Mouse (Mus musculus) gastrocnemius, postnatal 14 days (tissue): ENCODE data around the gene Nccrp1. TPM values are rescaled to one million over a fixed set of nuclear protein-coding genes. Genes with fewer than 3 reads are reported as not detected.
A peak's percentile ranks its signal among the peaks of the same experiment; 100 is the strongest.

Experiments
- DNase-seq: peaks from one replicate; pipeline ENCODE4 v3.0.0; 2021; ENCODE audit warnings: mixed read lengths
- intact Hi-C: fragments of 180-260 bp; cut with DNase I; formaldehyde crosslinking; loops from one replicate; pipeline ENCODE4 v1.15.1; 2025; ENCODE audit warnings: low total_unique reads
- long read RNA-seq, 2 experiments: library from polyadenylated mRNA; stranded (forward); transcript quantifications; one replicate each; pipeline ENCODE4 v2.0.0; 2021
- total RNA-seq, 2 experiments: library from RNA; stranded (reverse); gene quantifications; 2 replicates each; pipeline ENCODE4 v1.2.3; 2021

Gene Nccrp1
- not detected for total RNA-seq
- long read RNA-seq, experiment 1: 0 reads
- long read RNA-seq, experiment 2: 0 reads

DNA sequence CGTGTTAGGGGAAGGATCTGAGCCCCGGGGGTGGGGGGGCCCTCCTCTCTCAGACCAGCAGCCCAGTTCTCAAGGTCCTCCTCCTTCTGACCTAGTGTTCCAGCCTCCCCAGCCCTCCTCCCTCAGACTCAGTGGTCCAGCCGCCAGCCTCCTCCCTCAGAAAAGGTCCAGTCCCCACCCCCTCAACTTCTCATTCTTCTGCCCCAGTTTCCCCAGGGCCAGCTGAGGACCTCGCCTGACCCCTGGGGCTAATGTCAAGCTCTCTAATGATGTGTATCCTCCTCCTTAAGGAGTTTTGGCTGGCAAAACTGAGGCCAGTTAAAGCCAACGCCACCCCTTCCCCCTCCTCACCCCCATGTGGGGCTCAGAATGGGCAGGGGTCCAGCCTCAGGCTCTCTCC is at the start of gene Nccrp1:
Gene Nccrp1 (minus strand): TSS at position 101 of the 400 bp plus-strand sequence.
- no peak for DNase-seq
- intact Hi-C loops: loop anchor here (10.0 kb wide), 1 partner anchor 62 kb away; no protein-coding TSS in a partner anchor

DNA sequence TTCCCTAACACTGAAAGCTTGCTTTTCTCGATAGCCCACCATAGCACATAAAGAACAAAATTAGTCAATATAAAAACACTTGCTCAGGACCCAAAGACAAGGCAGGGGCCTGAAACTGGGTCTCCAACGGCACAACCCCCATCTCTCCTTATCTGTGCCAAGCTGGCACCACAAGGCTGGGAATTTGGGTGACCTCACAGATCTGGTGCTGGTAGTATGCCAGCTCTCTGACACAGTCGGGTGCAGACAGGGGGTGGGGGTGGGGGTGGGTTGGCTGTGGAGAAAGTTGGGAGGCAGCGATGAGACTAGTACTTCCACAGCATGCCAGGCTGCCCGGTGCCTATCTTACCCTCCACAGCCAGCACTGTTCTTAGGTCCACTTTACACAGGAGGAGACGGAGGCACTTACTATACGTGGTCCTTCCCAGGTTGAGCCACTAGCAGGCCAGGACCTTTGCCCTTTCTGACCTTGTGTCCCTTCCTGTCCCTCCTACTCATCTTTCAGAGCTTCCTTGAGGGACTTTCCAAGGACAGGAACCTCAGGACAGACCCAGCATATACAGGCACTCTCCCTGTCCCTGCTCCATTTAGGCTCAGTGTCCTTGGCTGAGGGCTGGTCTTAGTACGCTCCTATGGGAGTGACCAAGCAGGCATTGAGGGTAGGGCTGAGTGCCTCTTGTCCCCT is 48.8 kb upstream of the Nccrp1 start:
- intact Hi-C loops: no loop called here
- no peak for DNase-seq

- intact Hi-C loops: no loop called here
- DNase-seq: peak; percentile 62
Observed at GRCm38 (mm10) chr7:28593206-28594111, 46.4 kb upstream of the Nccrp1 start.

DNA sequence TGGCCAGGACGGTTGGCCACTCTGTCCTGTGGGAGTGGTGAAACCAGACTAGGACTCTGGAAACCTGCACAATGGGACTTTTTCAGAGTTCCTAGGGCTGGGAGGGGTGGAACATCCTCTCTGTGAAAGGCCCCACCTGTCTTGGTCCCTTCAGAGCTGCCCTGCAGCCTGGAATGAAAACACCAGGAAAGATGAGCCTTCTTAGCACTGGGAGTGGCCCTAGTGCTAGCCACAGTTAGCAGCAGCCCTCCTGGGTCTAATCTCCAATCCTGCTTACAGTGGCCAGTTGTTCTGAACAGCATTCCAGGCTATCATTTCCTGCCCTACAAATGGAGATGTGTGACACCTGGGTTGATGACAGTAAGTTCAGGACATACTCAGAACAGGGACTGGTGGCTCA is 44.8 kb upstream of the Nccrp1 start:
- no peak for DNase-seq
- intact Hi-C loops: no loop called here

- no peak for DNase-seq
- intact Hi-C loops: no loop called here
Observed at GRCm38 (mm10) chr7:28587644-28588043, 40.6 kb upstream of the Nccrp1 start.

DNA sequence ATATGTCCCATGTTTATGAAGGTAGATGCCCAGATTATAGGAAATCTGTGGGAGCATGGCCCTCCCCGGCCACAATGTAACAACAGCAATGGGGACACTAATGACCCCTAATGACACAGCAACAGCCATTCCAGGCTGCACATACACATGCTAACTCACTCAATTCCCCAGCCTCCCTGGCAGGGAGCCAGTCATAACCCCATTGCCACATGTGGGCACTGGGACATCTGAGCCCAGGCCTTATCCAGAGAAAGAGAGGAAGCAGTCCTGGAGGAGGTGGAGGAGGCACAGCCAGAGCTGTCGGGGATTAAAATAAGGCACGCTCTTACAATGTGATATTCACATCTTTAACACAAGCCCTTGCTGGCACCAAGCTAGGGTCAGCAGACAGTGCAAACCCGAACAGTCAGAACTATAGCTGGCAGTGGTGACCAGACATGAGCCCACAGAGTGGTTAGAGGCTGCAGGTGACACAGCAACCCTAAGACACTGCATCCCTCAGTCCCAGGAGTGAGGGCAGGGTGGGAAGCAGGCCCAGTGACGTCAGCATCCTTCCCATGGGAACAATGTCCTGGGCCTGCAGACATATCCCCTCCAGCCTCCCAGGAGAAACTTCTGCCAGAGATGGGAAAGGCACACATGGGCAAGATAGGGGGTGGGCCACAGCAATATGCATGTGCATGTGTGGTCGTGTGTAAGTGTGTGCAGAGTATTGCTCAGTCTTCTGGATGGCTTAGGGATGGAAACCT is 39.8 kb upstream of the Nccrp1 start:
- DNase-seq: no peak
- intact Hi-C loops: no loop called here

DNA sequence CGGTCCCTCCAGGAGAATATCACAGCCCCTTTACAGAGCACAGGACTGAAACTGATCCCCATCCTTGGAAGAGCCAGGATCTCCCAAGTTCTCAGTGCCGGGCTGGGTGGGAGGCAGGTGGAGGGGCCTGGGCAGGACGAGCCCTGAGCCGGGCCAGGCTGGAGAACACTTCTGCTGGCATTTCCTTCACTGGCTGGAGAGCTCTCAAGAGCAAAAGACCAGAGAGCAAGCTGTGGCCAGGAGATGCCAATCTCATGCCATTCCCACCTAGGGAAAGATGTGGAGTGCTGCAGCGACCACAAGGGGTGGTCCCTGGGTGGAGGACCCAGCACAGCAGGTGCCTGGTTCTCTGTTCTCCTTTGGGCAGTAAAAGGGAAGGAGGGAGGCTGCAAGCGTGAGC is 37.9 kb upstream of the Nccrp1 start:
- DNase-seq: no peak
- intact Hi-C loops: no loop called here

- intact Hi-C loops: no loop called here
- DNase-seq: no peak
Observed at GRCm38 (mm10) chr7:28584468-28584867, 37.4 kb upstream of the Nccrp1 start.

DNA sequence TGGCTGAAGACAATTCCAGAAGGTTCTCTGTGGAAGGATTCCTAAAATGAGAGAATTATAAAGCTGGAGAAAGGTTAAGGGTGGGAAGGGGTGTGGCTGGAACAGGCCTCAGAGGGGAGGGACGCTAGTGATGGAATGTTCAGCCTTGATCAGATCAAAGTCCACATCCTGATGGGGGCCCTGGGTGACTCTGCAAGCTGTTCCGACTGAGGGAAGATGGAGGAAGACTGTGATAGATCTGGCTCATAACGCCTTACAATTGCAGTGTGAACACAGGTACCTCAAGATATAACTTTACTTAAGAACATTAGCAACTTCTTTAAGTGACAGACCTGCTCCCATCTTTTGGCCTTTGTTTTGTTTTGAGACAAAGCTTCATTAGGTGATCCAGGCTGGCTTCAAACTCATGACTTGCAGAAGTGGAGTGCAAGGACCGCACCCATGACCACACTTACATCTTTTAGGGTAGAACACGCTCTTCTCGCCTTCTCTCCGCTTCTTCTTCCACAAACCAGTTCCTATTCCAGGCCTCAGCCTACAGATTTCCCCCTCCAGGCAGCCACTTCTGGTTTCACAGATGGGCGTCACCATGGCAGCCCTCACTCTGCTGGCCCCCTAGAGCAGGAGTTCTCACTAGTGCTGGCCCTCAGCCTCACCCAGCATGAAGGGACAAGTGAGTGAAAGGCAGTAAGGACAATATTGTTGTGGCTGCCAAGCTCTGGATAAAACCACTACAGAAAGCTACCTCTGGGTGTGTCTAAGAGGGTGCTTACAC is 36.7 kb upstream of the Nccrp1 start:
- intact Hi-C loops: no loop called here
- DNase-seq: no peak

GRCm38 (mm10) chr7:28582841-28583240 is 35.8 kb upstream of the Nccrp1 start:
- intact Hi-C loops: no loop called here
- DNase-seq: no peak

GRCm38 (mm10) chr7:28581721-28582120 is 34.7 kb upstream of the Nccrp1 start:
- DNase-seq: no peak
- intact Hi-C loops: no loop called here

DNA sequence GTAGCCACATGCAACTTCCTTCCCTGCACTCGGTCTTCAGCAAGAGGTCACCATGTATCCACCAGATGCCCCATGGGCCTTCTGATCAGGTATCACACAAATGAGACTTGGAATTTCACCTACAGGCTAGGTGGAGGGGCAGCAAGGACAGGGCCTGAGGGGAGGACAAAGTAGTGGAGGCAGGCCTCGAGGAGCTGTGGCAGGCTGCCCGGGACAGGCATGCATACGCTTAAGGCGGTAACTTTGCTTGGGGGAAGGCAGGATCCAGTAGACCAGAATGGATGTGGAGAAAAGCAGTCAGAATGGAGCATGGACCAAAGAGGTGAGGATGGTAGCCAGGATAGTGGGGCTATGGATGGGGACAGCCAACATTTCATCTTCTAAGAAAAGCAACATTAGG is 32.8 kb upstream of the Nccrp1 start:
- DNase-seq: no peak
- intact Hi-C loops: loop anchor here (2.0 kb wide), 1 partner anchor 59 kb away; no protein-coding TSS in a partner anchor

DNA sequence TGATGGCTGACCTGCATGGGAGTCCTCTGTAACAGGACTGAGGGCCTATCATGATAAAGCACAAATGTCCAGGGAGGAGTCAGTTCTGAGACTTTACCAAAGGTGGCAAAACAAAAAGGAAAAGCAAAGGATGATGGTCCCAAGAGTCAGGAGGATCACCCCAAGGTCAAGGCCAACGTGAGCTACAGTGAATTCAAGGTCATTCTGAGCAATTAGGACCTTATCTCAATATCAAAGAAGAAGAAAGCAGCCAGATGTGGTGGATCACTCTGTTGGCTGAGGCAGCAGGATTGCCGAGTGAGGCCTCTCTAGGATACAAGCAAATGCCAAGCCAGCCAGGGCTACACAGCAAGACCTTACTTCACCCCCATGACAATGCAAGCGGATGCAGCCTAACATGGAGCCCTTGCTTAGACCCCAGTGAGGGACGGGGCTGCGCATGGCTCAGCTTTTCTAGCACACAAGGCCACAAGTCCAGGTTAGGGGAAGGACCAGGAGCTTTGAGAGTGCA is 31.5 kb upstream of the Nccrp1 start:
- intact Hi-C loops: loop anchor here (2.0 kb wide), 1 partner anchor 60 kb away; no protein-coding TSS in a partner anchor
- no peak for DNase-seq

DNA sequence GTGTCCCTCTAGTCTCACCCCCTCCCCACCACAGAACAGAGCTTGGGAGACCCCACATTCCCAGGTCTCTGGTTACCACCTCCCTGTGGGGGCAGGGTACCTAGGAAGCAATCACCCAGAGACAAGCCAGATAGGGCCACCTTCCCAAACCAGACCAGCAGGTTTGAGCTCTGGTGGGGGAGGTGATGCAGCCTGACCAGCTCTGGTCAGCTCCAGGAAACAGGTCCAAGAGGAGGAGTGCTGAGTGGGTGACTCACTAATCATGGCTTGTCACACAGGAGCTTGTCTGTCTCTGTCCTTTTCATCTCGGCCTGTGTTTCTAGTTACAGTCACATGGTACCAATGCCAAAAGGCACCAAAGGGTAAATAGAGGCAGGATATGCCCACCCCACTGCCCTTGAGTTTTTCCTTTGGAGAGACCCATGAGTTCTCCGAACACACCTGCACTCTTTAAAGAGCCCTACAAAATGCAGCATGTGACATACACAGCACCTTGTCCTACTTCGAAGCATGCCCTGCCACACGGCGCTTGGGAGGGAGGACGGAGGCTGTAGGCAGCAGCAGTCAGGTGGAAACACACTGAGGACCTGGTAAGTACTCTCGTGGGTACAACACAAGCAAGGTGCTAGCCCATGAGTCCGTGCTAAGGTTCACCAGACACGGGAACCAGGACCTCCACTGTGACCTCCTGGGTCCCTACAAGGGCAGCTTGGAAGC is 30.9 kb upstream of the Nccrp1 start:
- no peak for DNase-seq

DNA sequence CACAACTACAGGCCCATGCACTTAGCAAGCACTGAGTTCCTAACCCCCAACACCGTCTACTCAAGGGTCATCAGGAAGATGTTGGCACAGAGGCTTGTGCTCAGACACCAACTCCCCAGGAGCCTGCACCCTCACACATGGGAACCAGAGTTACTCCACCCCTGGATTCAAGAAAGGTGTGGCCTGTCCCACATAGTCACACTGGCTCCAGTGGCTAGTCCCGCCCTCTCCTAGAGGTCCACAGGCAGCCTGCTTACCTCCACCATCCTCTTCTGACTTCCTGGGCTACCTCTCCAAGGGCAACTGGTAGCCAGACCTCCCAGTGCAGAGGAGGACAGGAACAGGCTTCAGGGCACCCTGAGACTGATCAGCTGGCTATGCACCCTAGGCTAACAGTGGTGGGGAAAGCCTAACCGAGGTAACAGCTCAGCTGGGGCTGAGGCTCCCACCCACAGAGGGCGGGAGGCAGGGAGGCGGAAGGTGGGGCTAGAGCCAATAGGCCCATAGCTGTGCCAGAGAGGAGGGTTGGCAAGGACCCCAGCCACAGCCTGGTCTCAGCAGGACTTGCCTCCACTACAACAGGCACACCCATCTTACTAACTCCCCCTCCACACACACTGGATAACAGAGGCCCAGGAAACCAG is 29.3 kb upstream of the Nccrp1 start:
- intact Hi-C loops: no loop called here

More for the DNA sequence above, 30.9 kb upstream of the Nccrp1 start:
- intact Hi-C loops: loop anchor here (2.0 kb wide), 1 partner anchor 61 kb away; no protein-coding TSS in a partner anchor

GRCm38 (mm10) chr7:28575597-28575996 is 28.5 kb upstream of the Nccrp1 start:
- intact Hi-C loops: no loop called here
- DNase-seq: no peak

More for the DNA sequence above, 29.3 kb upstream of the Nccrp1 start:
- peak; percentile 83 for DNase-seq

DNA sequence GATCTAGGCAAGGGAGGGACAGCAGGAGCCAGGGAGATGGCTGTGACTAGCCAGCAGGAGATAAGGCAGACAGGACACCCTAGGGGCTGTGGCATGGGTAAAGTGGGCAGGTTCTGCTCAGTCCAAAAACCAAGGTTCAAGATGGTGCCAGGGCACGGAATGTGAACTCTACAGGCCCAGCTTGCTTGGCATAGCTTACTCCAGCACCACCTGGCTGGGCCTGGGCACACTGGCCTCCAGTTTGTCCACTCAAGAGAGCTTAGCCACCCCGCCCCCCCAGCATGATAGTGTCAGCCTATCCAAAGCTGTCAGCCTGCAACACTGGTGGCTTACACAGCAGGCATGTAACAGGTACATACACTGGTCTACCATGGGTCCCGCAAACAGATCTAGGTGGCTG is 26.2 kb upstream of the Nccrp1 start:
- intact Hi-C loops: no loop called here
- DNase-seq: no peak

GRCm38 (mm10) chr7:28572689-28573088 is 25.6 kb upstream of the Nccrp1 start:
- intact Hi-C loops: no loop called here
- no peak for DNase-seq
